Mouse (Mus musculus): ENCODE measurements at regions not wholly inside any gene's neighbourhood (a gene's known extent, or its start where the extent isn't known, plus 50 kb on each side); places are given as distances from the start of the nearest gene placed in this dataset.

DNA sequence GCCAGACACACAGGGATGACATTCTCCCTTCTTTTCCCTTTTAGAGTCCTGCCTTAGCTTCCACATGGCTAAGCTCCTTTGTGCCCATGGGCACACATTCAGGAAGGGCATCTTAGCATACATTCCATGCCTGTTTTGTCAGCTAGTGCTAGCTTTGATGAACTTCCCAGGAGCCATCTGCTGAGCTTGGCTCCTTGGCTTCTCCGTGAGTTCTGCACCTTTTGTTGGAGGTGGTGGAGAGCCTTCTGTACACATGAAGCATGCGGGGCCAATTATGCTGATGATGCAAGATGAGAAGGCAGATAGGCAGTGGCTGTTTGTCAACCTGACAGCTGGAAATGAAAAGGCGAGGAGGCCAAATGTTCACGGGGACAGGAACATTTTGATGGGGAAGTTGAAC is 304.4 kb upstream of the Clnk start:
- DNase-seq (ENCODE audit: inconsistent age in 2 of 2, low spot score in 1 of 2), result no peak

DNA sequence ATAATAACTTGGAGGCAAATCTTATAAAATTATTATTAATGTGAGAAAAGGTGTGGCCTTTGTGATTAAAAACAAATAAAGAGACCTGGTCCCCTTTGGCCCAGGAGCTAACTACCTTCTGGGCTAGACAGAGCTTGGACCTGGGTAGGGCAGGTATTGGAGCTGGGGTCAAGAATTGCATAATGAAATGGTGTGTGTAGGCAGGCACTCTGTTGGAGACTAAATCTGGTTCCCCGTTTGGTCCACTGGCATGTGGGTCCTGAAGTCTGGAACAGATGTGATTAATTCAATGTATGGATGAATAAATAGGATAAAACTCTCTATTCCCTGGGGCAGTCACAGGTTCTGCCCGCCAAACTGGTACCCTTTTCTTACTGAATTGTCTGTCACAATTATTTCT is 301.3 kb upstream of the Clnk start:
- DNase-seq (ENCODE audit: inconsistent age in 2 of 2, low spot score in 1 of 2), result no peak

DNA sequence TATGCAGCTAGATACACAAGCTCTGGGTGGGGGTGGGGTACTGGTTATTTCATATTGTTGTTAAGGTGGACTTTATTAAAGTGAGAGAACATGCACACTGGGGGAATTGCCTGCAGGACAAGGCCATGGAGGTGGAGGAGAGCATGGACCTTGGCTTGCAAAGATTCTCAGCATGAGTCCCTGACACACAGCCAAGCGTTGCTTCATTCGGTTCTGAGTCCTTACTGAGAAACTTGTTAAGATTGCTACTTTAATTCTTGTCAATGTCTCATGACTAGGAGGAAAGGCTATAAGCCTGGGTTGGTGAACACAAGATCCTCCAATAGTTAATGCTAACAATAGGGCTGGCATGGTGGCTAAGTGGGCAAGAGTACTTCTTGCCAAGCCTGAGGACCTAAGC is 300.3 kb upstream of the Clnk start:
- DNase-seq (ENCODE audit: inconsistent age in 2 of 2, low spot score in 1 of 2), result peak; percentile 8 to 83

DNA sequence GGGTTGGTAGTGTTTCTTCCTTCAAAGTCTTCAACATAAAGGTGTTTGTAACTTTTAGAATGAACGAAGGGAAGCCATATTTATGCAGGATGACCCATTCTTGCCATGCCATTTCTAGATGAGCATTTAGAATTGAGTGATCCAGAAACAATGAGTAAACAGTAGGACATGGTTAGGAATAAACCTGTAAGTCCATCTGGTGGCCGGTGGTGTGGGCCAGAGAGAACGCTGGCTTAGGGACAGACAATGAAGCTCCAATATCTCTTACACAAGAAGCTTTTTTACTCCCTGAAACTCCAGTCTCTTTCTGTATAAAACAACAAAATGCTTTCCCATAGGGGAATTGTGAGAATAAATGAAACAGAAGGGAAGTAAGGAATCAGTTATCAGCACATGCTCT is 296.9 kb upstream of the Clnk start:
- DNase-seq (ENCODE audit: inconsistent age in 2 of 2, low spot score in 1 of 2), result no peak

DNA sequence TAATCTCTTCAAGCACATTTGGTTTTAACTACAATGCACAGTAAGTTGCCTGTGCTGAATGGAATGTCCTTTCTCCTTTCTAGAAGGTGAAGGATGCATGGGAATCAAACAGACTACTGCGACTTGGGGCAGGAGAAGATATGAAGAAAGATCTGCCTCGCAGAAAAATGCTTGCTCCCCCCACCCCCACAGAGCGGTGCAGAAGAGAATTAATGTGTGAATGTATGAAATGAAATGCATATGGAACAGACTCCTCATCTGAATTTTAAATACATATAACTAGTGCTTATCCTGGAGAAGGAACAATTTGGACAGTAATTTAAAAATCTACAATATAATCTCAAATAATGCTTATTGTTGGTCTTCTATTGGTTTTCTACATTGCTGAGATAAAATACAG is 283.0 kb upstream of the Clnk start:
- DNase-seq (ENCODE audit: inconsistent age in 2 of 2, low spot score in 1 of 2), result no peak

DNA sequence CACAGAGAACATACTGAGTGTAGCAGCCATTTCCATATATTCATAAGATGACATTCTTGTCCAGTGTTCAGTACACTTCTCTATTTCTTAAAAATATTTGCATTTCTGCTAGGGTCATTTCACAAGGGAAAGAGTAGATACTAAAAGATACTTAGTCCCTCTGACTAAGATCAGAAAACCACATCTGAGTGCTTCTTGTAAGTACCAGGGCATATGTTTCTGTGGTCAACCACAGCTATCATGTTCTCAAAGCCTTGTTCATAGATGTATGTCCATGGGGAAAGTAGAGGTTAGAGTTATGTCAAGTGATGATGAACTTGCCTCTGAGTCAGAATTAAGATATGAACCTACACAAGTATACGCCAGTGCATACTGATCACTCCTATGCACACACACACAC is 279.2 kb upstream of the Clnk start:
- no peak for DNase-seq (ENCODE audit: inconsistent age in 2 of 2, low spot score in 1 of 2)

DNA sequence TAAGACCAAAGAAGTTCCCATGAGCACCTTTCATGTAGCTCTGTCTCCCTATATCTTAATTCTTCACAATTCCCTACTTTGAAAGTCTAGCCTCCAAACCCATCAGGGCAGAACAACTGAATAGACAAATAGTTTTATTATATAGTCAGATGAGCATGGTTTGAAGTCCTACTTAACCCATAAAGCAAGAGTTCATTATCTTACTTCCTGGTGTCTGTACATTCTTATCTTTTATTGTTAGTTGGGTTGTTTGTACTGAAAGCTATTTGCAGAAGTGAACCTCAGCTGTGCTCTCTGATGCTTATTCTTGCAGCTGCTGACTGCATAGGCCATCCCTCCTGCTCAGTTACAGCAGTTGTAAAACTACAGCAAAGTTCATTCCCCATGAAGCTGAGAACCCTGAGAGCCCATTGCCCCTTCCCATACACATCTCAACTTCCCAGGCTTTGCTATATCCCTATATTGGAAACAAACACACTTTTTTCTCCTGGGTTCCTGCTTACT is 276.7 kb upstream of the Clnk start:
- DNase-seq (ENCODE audit: inconsistent age in 2 of 2, low spot score in 1 of 2), result no peak

DNA sequence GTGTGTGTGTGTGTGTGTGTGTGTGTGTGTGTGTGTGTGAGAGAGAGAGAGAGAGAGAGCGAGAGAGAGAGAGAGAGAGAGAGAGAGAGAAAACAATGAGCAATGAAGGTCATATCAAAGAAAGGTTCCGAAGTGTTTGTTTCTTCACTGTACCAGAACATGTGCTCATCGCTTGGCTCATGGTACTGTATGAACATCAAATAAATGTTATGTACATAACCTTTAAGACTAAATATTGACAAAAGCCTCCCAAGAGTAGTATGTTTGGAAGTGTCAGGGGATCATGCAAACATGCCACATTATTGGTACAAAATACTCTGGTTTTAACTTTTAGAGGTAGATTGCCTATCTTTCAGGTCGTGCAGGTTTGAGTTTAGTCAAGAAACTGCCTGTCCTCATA is 275.3 kb upstream of the Clnk start:
- no peak for DNase-seq (ENCODE audit: inconsistent age in 2 of 2, low spot score in 1 of 2)

DNA sequence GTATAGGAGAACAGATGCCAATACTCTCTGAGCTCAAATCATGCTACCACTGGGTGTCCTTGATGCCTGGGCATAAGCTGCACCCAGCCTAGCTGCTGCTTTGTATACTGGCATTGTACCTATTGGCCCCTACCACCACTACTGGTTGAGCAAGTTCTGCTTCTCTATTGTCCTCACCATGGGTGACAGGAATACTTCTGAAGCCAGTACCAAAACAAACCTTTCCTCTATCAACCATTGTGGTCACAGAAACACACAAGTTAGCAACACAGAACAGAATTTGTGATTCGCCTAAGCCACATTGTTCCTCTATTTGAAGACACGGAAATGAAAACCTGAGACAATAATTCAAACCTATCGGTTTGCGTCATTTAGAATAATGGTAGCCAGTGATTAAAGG is 274.3 kb upstream of the Clnk start:
- no peak for DNase-seq (ENCODE audit: inconsistent age in 2 of 2, low spot score in 1 of 2)

DNA sequence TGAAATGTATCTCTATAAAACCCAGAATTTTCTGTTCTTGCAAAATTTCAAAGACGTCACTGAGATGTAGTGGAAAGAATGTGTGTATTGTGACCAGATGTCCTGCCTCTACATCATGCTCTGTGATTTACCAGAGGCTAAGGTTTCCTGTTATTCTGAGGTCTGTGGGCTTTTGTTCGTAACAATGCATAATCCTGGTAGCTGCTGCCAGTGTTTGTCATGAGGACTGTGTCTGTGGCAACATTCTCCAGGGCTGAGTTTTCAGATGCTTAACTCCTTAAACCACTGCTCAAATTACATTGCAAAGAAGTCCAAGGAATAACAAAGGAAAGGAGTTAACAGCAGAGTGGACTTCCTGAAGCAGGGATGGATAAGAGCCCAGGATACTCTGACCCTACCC is 269.0 kb upstream of the Clnk start:
- DNase-seq (ENCODE audit: inconsistent age in 2 of 2, low spot score in 1 of 2), result no peak

DNA sequence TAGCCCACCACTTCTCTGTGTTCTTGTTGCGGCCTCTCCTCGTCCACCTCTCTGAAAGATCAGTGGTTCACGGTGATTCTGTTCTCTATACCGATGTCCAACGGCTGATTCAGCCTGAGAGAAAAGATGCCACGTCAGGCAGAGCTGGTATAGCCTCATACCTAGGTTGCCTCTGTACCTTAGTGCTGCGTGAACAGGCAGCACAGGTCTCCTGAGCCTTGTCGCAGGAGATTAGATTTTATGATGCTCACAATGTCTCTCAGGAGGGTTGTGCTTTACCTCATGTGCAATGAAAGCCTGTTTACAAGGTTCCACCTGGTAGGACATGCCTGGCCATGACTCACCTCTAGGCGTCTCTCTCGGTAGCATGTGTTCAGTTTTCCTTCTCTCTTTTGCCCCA is 267.6 kb upstream of the Clnk start:
- DNase-seq (ENCODE audit: inconsistent age in 2 of 2, low spot score in 1 of 2), result peak in 1 of 2 experiments; percentile 19

DNA sequence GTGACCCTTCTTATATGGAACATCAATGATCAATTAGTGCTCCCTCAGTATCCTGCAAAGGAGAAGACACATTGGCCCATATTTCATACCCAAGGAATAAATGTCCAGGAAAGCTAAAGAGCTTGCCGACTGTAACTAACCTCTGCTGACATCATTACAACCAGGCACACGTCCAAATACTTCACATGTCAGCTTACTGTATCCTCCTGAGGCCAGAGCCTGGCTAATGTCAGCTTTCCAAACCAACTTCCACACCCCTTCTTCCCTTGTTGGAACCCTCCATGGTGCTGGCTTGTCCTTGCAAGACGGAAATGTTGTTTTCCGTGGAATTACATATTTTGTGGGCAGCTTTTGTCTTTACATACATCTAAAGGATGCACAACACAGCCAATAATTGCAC is 267.0 kb upstream of the Clnk start:
- DNase-seq (ENCODE audit: inconsistent age in 2 of 2, low spot score in 1 of 2), result peak; percentile 31 to 75

DNA sequence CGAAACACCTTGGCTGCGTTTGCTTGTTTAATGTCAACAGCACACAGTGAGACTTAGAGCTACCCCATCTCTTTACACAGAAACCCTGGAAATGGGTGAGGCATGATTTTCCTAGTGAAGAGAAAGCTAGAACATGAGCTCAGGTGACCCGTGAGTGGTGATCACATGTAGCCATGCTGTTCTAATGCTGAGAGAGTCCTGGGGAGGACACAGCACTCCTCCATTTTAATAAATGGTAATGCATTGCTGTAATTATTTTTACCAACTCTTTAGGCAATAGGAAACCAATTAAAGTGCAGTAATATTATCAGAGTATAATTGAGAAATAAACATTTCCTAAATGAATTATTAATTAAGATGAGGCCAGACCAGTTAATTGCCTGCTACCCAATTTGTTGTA is 261.8 kb upstream of the Clnk start:
- DNase-seq (ENCODE audit: inconsistent age in 2 of 2, low spot score in 1 of 2), result no peak

DNA sequence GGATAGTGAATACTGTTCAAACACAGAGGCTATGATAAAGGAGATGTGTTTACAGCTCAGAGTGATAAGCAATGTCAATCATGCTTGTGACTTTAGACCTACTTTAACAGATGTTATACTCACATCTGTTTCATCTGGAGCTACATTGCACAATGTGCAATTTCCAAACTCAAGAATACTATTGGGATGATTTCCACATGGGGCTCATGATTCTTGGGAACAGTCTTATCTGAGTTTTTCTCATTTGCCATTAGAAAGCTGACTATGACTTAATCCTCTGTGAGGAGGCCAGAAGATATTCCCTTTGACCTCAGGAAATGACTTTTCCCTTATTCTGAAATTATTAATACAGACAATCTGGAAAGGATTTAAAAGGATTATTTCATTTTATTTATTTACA is 252.3 kb upstream of the Clnk start:
- peak in 1 of 2 experiments; percentile 43 for DNase-seq (ENCODE audit: inconsistent age in 2 of 2, low spot score in 1 of 2)

DNA sequence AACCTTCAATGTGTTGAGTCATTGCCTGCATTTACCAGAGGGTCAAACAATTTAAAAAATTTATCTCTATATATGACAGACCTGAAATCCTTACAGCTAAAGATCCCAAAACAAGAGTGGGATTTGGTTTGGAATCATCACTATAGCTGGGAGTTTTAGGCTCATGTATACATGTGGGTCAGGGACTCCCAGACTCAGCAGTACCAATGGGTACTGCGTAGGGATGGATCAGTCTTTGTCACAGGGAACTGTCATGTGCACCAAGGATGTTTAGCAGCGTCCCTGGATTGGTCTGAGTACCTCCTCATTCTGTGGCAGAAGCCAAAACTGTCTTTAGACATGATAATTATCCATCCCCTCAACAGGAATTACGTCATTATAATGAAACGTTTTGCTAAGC is 250.2 kb upstream of the Clnk start:
- DNase-seq (ENCODE audit: inconsistent age in 2 of 2, low spot score in 1 of 2), result no peak

DNA sequence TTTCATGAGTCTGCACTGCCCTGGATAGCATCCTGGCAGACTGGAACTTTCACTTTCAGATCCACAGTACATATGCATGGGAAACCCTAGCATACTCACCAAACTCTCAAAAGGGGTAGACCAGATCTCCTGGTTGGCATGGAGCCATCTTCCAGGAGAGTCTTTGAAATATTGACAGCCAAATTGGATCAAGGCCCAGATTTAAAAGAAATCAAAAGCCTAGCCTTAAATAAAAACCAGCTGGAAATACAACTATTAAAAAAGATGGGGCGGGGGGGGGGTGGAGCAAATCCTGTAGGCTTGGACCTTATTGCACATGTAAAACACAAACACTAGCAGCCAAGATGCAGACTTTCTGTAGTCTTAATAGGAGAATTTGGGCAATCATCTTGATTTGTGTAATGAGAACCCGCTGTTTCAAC is 249.7 kb upstream of the Clnk start:
- peak in 1 of 2 experiments; percentile 49 for DNase-seq (ENCODE audit: inconsistent age in 2 of 2, low spot score in 1 of 2)

DNA sequence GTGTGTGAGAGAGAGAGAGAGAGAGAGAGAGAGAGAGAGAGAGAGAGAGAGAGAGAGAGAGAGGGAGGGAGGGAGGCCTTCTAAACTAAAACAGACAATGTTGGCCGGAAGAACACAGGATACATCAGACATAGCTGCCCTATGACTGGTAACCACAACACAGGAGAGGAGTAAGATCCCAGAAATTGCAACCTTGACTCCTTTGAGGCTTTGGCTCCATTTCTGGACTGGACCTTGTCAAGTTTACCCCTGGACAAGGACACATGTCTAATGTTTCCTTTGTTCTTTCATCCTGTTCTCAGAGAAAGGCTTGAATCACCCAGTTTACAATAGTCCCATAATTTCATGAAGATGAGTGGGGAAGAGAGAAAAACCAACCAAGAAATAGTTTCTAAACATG is 233.7 kb upstream of the Clnk start:
- peak; percentile 67 to 87 for DNase-seq (ENCODE audit: inconsistent age in 2 of 2, low spot score in 1 of 2)

DNA sequence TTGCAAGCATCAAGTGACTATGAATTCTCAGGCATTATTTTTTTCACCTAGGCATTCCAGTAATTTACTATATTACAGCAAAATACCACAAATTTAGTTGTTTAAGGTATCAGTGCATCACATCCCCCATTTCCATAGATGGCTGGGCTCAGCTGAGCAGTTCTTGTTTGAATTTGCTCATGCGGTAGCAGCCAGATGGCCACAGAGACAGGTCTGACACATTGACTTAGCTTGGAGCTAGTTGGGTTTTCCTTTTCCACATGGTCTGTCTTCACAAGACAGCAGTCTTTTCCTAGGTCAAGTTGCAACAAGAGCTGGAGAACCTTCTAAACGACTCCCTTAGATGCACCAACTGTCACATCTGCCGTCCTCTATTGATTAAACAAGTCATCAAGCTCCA is 232.9 kb upstream of the Clnk start:
- DNase-seq (ENCODE audit: inconsistent age in 2 of 2, low spot score in 1 of 2), result no peak

DNA sequence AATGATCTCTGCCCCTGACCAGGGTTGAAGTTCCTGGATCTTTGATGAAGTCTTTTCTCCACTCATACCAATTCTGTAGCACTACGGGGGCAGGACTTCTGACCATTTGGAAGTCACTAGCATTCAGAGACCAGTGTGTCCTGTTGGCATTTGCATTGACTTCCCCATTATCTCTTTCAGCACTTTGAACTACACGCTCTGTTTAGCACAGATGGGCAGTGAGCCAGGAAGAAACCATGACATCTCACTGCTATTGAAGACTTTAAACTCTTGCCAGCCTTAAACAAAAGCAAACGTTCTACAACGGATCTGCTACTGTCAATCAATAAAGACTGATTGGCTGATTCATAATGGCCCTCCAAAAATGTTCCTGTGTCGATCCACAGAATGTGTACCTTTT is 222.5 kb upstream of the Clnk start:
- peak; percentile 28 to 64 for DNase-seq (ENCODE audit: inconsistent age in 2 of 2, low spot score in 1 of 2)

DNA sequence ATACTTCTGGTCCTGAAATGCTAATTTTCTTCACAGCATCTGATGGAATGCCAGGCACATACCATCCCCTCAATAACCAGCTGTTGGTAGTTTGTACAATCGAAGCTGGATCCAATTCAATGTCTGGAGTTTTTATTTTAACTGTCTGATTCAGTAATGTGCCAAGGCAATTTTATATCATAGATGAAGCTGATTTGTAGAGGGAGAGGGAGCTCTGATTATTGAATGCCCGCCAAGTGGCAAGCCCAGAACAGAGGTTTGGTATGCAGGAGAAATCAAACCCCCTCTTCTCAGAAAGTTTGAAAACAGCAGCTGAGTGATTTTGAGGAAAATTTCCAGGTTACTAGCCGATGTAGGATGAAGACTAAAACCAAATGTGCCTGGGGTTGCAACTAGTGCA is 218.3 kb upstream of the Clnk start:
- no peak for DNase-seq (ENCODE audit: inconsistent age in 2 of 2, low spot score in 1 of 2)

DNA sequence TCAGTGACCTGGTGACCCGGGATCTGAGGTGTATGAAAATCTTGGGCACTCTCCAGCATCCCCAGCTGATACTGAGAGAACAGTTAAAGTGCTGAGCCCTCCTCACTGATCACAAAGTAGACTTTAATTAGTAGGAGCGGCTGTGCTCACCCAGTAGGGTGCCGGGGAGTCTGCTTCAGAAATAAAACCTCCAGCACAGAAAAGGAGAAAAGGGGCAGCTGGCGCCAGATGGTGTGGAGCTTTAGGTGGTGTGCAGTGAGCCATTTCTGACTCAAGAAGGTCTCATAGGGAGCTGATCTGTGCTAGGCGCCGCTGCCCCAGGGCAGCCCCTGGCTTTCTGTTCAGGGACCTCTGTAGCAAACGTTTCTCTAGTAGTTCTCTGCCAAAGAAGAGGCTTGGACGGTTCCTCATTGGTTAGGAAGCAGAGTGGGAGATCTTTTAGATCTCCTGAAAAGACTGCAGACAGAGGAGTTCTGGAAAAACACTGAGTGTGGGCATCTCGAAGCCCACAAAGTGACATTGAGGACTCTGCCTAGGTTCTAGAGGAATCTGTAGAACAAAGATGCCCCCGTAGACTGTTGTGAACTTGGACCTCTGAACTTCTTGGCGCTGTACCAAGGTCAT is 200.1 kb upstream of the Clnk start:
- DNase-seq (ENCODE audit: inconsistent age in 2 of 2, low spot score in 1 of 2), result no peak

DNA sequence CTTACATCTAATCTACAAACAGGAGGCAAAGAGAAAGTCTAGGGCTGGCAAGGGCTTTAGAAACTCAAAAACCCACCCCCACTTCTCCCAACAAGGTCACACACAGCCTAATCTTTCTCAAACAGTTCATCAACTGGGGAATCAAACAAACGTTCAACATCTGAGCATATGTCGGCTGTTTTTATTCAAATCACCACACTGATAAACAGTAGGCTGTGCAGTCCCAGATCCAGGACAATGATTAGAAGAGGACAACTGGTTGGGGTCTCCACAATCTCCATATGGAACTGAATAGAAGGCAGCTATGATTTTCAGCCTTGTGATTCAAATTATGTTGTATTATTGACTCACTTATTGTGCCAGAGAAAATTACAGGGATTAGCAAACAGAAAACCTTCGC is 193.1 kb upstream of the Clnk start:
- peak in 1 of 2 experiments; percentile 64 for DNase-seq (ENCODE audit: inconsistent age in 2 of 2, low spot score in 1 of 2)

DNA sequence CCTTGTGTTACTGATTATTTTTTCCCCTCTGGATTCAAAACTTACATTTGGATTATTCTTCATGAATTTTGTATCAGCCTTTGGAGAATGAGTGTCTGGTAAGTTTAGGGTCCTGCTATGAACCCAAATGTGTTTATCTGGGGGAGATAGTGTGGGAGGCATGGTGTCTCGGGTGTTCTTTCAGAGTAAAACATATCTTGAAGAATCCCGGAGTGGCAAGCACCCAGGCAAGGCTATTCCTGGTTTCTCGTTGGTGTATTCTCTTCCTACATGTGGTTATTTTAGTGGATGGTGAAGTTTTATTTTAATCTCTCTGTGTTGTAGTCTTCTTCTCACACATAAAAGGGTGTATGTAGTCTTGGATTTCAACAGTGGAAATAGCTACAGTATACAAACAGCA is 186.4 kb upstream of the Clnk start:
- DNase-seq (ENCODE audit: inconsistent age in 2 of 2, low spot score in 1 of 2), result no peak

All from adrenal gland, adult (tissue).